Comparison of ENCODE assay signal across 8 mouse cellular contexts in genomic region chr1:184846092-184846750, GRCm38 (mm10). TPM values are rescaled to one million over a fixed set of nuclear protein-coding genes. Genes with fewer than 3 reads are reported as not detected.
DNase-seq lines count a peak whose midpoint lies in the region; ATAC-seq and TF ChIP-seq lines count a peak whose summit lies in the region.

Gene Marc2, minus strand, starts transcription at chr1:184846451.

- no peaks in the 10 kb centered on the region for H3K9me3 ChIP-seq in embryonic facial prominence, embryonic 12.5 days
- no peaks in the 10 kb centered on the region for H3K9me3 ChIP-seq in heart, embryonic 12.5 days (replicated peaks)
- no peaks in the 10 kb centered on the region for H3K9me3 ChIP-seq in kidney, embryonic 15.5 days (replicated peaks)
- no peaks in the 10 kb centered on the region for H3K9me3 ChIP-seq in liver, postnatal 0 days (ENCODE audit: low read length)

- peak within 1 kb of the TSS; percentile 79 for H3K4me2 ChIP-seq in embryonic facial prominence, embryonic 12.5 days (replicated peaks)
- H3K4me2 ChIP-seq in heart, embryonic 12.5 days: peak within 1 kb of the TSS; percentile 83
- peak within 1 kb of the TSS; percentile 96 for H3K4me2 ChIP-seq in kidney, embryonic 15.5 days
- peak within 1 kb of the TSS; percentile 91 for H3K4me2 ChIP-seq in liver, postnatal 0 days (ENCODE audit: low read depth, low read length)

- H3K27ac ChIP-seq in embryonic facial prominence, embryonic 12.5 days: peak within 1 kb of the TSS; percentile 75
- H3K27ac ChIP-seq in heart, embryonic 12.5 days (ENCODE audit: poor library complexity, severe bottlenecking): peak within 1 kb of the TSS; percentile 72
- peak within 1 kb of the TSS; percentile 91 for H3K27ac ChIP-seq in kidney, embryonic 15.5 days
- H3K27ac ChIP-seq in liver, postnatal 0 days (ENCODE audit: low read depth): peak within 1 kb of the TSS; percentile 93

- peaks cover 5% of the 10 kb centered on the region for H3K79me2 ChIP-seq in C2C12 (ENCODE audit: control insufficient read depth, insufficient read depth)

- no peak for TF ChIP-seq EP300 in liver, postnatal 0 days (IDR thresholded peaks at IDR 0.05; ENCODE audit: low read depth)

- TF ChIP-seq CTCF in C2C12 (IDR thresholded peaks at IDR 0.05; ENCODE audit: control insufficient read depth, insufficient read depth, insufficient read length): no peak
- TF ChIP-seq CTCF in liver, postnatal 0 days (IDR thresholded peaks at IDR 0.05; ENCODE audit: low read depth): no peak

- WGBS in embryonic facial prominence, embryonic 12.5 days: 4% methylated on average over 18 of the region's 18 CpGs
- 5% methylated on average over 18 of the region's 18 CpGs for WGBS in heart, embryonic 12.5 days
- 4% methylated on average over 18 of the region's 18 CpGs for WGBS in kidney, embryonic 15.5 days
- 3% methylated on average over 18 of the region's 18 CpGs for WGBS in liver, postnatal 0 days (ENCODE audit: insufficient replicate concordance)

- peak within 1 kb of the TSS; percentile 83 for H3K9ac ChIP-seq in embryonic facial prominence, embryonic 12.5 days
- H3K9ac ChIP-seq in heart, embryonic 12.5 days: peak within 1 kb of the TSS; percentile 94
- H3K9ac ChIP-seq in kidney, embryonic 15.5 days: peak within 1 kb of the TSS; percentile 89
- peak within 1 kb of the TSS; percentile 89 for H3K9ac ChIP-seq in liver, postnatal 0 days (replicated peaks)

- peak; percentile 33 for DNase-seq in 3T3-L1 (ENCODE audit: low read depth, low spot score)
- DNase-seq in liver, postnatal 0 days: peak; percentile 44
- DNase-seq in yolk sac, embryonic 10.5 days (ENCODE audit: low spot score): peak; percentile 66
- DNase-seq in right cerebral cortex, postnatal 36 days (ENCODE audit: low spot score in 2 of 2): no peak

- no peaks in the 10 kb centered on the region for H3K79me3 ChIP-seq in C2C12 (ENCODE audit: low read depth)

- no peaks in the 10 kb centered on the region for H3K36me3 ChIP-seq in C2C12 (ENCODE audit: control insufficient read depth, insufficient read depth)
- H3K36me3 ChIP-seq in embryonic facial prominence, embryonic 12.5 days: no peaks in the 10 kb centered on the region
- no peaks in the 10 kb centered on the region for H3K36me3 ChIP-seq in heart, embryonic 12.5 days
- no peaks in the 10 kb centered on the region for H3K36me3 ChIP-seq in kidney, embryonic 15.5 days
- no peaks in the 10 kb centered on the region for H3K36me3 ChIP-seq in liver, postnatal 0 days (replicated peaks; ENCODE audit: insufficient read depth, low read length)

- peak within 1 kb of the TSS; percentile 75 for H3K4me3 ChIP-seq in C2C12 (ENCODE audit: insufficient read depth, poor library complexity, severe bottlenecking)
- peak within 1 kb of the TSS; percentile 86 for H3K4me3 ChIP-seq in embryonic facial prominence, embryonic 12.5 days
- peak within 1 kb of the TSS; percentile 85 for H3K4me3 ChIP-seq in heart, embryonic 12.5 days
- H3K4me3 ChIP-seq in kidney, embryonic 15.5 days (replicated peaks): peak within 1 kb of the TSS; percentile 73
- H3K4me3 ChIP-seq in liver, postnatal 0 days (ENCODE audit: low read depth, low read length): peak within 1 kb of the TSS; percentile 82

- no peak for ATAC-seq in embryonic facial prominence, embryonic 12.5 days (ENCODE audit: insufficient number of reproducible peaks, insufficient read depth, low FRiP score, low TSS enrichment)
- ATAC-seq in heart, embryonic 12.5 days (ENCODE audit: insufficient number of reproducible peaks, low FRiP score): peak; percentile 31
- peak; percentile 16 for ATAC-seq in kidney, embryonic 15.5 days (replicated peaks; ENCODE audit: low FRiP score)
- peak; percentile 33 for ATAC-seq in liver, postnatal 0 days

- H3K27me3 ChIP-seq in C2C12 (ENCODE audit: control insufficient read depth, insufficient read depth, insufficient read length): no peaks in the 10 kb centered on the region
- H3K27me3 ChIP-seq in embryonic facial prominence, embryonic 12.5 days: peaks cover 16% of the 10 kb centered on the region; the same call in 1 of the 2 replicates
- H3K27me3 ChIP-seq in heart, embryonic 12.5 days (replicated peaks): peaks cover 16% of the 10 kb centered on the region
- peaks cover 13% of the 10 kb centered on the region for H3K27me3 ChIP-seq in kidney, embryonic 15.5 days
- no peaks in the 10 kb centered on the region for H3K27me3 ChIP-seq in liver, postnatal 0 days (ENCODE audit: insufficient read depth, low read length)

- peak within 1 kb of the TSS; percentile 78 for H3ac ChIP-seq in C2C12 (ENCODE audit: control insufficient read depth, insufficient read length, low read depth)

- peaks cover 14% of the 10 kb centered on the region for H3K4me1 ChIP-seq in embryonic facial prominence, embryonic 12.5 days
- peaks cover 27% of the 10 kb centered on the region for H3K4me1 ChIP-seq in heart, embryonic 12.5 days (replicated peaks)
- H3K4me1 ChIP-seq in kidney, embryonic 15.5 days: peaks cover 32% of the 10 kb centered on the region
- peaks cover 35% of the 10 kb centered on the region for H3K4me1 ChIP-seq in liver, postnatal 0 days (ENCODE audit: insufficient read depth)

TF ChIP-seq in C2C12, 6 proteins besides CTCF, POLR2A, EP300 and RAD21:
- no peak for TF ChIP-seq MYOG (IDR thresholded peaks at IDR 0.05; ENCODE audit: control insufficient read depth, extremely low read depth, insufficient read length)
- TF ChIP-seq FOSL1 (IDR thresholded peaks at IDR 0.05; ENCODE audit: insufficient read depth, low read length, poor library complexity, severe bottlenecking): no peak
- TF ChIP-seq CEBPB (IDR thresholded peaks at IDR 0.05; ENCODE audit: low read depth): peak; percentile 29
- TF ChIP-seq USF1 (IDR thresholded peaks at IDR 0.05; ENCODE audit: low read depth): no peak
- TF ChIP-seq MAX (IDR thresholded peaks at IDR 0.05): no peak
- TF ChIP-seq MYOD1 (IDR thresholded peaks at IDR 0.05; ENCODE audit: control insufficient read depth, insufficient read length, low read depth): no peak

RNA-seq across cellular contexts. Expression of gene Marc2, which starts in this region (rescaled TPM):
- polyA plus RNA-seq in C2C12 (2012; fragmentation: generic; extraction: Trizol): 56.9 TPM
- polyA plus RNA-seq in embryonic facial prominence, embryonic 12.5 days (2016; fragmentation: Nextera tagmentation; extraction: Ambion mirVana): 144 and 152 TPM in 2 replicates
- polyA plus RNA-seq in heart, embryonic 12.5 days (2016; fragmentation: Nextera tagmentation; extraction: Ambion mirVana): 92.5 and 95.8 TPM in 2 replicates
- polyA plus RNA-seq in kidney, embryonic 15.5 days (2015; fragmentation: Nextera tagmentation; extraction: Ambion mirVana): 185 and 196 TPM in 2 replicates
- polyA plus RNA-seq in liver, postnatal 0 days (2015; fragmentation: Nextera tagmentation; extraction: Ambion mirVana): 608 and 698 TPM in 2 replicates

Comparison
In these comparisons a context has a peak if more than half of its experiments do, and no peak if none do; other contexts are left out.
1. DNase-seq: peak in 3T3-L1 (single experiment), liver, postnatal 0 days (single experiment) and yolk sac, embryonic 10.5 days (single experiment); none in right cerebral cortex, postnatal 36 days (0 of 2).
2. Peak in every context shown above with its lines, with median percentiles within 50 percentile points of each other: H3K4me3 ChIP-seq, H3K27ac ChIP-seq, H3K4me2 ChIP-seq and H3K9ac ChIP-seq.